Mouse (Mus musculus): ENCODE results near the gene Slc51b.

DNA sequence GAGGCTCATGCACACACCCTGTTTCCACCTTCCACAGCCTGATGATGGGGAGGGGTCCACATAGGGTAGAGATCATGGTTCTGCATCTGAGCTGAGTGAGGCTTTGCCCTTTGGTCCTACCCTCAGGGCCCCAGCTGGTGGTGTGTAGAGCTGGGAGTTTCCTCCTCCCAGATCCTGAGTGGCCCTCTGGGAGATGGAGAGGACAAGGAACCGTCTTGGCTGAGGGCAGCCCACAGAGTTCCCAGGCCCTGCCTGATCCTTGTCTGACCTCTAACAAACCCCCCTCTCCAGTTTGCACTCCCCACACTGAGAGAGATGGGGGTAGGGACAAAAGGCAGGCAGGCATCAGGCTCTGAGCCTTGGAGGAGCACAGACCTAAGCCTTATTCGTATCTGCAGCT is 28.4 kb downstream of the Slc51b start:
- TF ChIP-seq CTCF (IDR thresholded peaks at IDR 0.05; ENCODE audit: insufficient read depth, low read length) (no peak), POLR2A (IDR thresholded peaks at IDR 0.05; ENCODE audit: borderline replicate concordance, extremely low read depth, low read depth, low read length) (no peak)

All from lung, adult 2 months (tissue).